Mouse (Mus musculus): ENCODE data around the gene Gm20403. TPM values are rescaled to one million over a fixed set of nuclear protein-coding genes. Genes with fewer than 3 reads are reported as not detected.

Gm20403 gene
- not detected in 2 replicates for polyA plus RNA-seq (2016; fragmentation: Nextera tagmentation; extraction: Ambion mirVana)

DNA sequence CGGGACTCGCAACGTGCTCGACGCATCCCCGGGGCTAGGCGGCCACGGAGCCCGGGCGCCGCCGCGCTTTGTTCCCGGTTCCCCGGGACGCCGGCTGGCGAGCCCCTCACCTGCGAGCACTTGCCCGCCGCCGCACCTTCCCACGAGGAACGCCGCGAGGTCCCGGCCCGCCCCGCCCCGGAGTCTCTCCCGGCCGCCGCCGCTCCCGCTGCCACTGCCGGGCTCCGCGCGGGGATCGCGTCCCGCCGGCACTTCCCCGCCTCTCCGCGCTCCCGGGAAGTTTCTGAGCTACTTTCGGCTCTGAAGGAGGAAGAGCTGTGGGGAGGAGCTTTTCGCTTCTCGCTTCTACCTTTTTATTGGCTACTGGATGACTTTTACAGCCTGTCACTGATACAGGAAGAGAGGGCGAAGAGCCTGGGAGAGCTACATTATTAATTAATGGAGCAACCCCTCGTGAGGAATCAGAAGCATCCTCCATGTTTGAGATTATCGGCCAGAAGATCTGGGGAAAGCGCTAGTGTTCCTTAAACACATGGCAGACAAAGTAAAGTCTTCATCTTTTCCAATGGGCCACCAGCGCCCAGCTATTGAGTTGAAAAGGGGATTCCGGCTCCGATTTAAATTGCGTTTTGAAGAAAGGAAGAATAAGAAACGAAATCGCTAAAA is at the start of gene Gm20403:
Gene Gm20403, minus strand, starts transcription at position 478 of the 666 bp plus-strand sequence.
- Histone ChIP-seq H3K27ac (peak within 1 kb of the TSS; percentile 64), H3K27me3 (replicated peaks) (no peaks in the 10 kb centered on the region), H3K9ac (peak within 1 kb of the TSS; percentile 92), H3K36me3 (no peaks in the 10 kb centered on the region), H3K4me2 (replicated peaks) (peak within 1 kb of the TSS; percentile 93), H3K4me3 (peak within 1 kb of the TSS; percentile 97), H3K9me3 (no peaks in the 10 kb centered on the region), H3K4me1 (peaks cover 8% of the 10 kb centered on the region; the same call in 1 of the 2 replicates)
- ATAC-seq (ENCODE audit: low FRiP score, low read depth) = peak; percentile 69
- WGBS = under 1% methylated on average over 60 of the region's 60 CpGs

DNA sequence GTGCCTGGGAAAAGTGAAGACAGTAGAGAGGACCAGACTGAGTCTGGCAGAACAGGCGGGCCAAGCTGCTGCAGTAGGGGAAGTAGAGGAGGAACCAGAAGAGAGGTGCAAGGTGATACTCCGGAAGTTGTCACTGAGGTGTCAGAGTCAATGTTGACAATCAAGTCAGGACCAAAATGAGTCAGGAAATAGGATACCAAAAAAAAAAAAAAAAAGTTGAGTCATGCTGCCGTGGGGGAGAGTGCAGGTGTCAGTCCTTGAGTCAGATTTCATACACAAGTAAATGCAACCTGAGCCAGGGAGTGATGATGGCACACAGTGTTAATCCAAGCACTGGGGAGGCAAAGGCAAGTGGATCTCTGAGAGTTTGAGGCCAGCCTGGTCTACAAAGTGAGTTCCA is 40.8 kb upstream of the Gm20403 start:
- ATAC-seq (ENCODE audit: low FRiP score, low read depth) = no peak
- H3K9me3 ChIP-seq = no peaks in the 10 kb centered on the region
- no peaks in the 10 kb centered on the region for H3K4me1 ChIP-seq
- no peak overlapping the region for H3K4me3 ChIP-seq
- H3K27ac ChIP-seq = no peak overlapping the region
- H3K27me3 ChIP-seq (replicated peaks) = no peaks in the 10 kb centered on the region
- 72% methylated on average over 3 of the region's 3 CpGs for WGBS
- H3K4me2 ChIP-seq (replicated peaks) = no peak overlapping the region
- no peaks in the 10 kb centered on the region for H3K36me3 ChIP-seq
- no peak overlapping the region for H3K9ac ChIP-seq

DNA sequence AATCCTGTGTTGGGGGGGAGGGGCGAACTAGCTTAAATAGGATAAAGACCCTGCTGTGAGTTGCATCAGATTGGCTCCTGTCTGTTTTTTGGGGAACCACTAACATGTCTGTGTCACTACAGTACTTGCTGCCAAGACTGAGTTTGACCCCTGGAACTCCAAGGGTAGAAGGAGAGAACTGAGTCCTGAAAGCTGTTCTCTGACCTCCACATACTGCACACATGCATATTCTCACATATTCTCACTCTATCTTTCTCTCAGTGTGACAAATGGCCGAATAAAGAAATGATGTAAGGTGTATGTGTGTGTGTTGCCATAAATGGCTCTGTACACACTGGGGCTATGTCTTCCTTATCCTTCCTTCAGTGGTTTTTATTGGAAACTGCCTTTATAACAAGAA is 37.0 kb upstream of the Gm20403 start:
- no peaks in the 10 kb centered on the region for H3K27me3 ChIP-seq (replicated peaks)
- no peak overlapping the region for H3K9ac ChIP-seq
- no peak overlapping the region for H3K27ac ChIP-seq
- H3K4me2 ChIP-seq (replicated peaks) = no peak overlapping the region
- H3K36me3 ChIP-seq = no peaks in the 10 kb centered on the region
- H3K9me3 ChIP-seq = no peaks in the 10 kb centered on the region
- WGBS = 81% methylated on average over 2 of the region's 2 CpGs
- ATAC-seq (ENCODE audit: low FRiP score, low read depth) = no peak
- no peaks in the 10 kb centered on the region for H3K4me1 ChIP-seq
- no peak overlapping the region for H3K4me3 ChIP-seq

DNA sequence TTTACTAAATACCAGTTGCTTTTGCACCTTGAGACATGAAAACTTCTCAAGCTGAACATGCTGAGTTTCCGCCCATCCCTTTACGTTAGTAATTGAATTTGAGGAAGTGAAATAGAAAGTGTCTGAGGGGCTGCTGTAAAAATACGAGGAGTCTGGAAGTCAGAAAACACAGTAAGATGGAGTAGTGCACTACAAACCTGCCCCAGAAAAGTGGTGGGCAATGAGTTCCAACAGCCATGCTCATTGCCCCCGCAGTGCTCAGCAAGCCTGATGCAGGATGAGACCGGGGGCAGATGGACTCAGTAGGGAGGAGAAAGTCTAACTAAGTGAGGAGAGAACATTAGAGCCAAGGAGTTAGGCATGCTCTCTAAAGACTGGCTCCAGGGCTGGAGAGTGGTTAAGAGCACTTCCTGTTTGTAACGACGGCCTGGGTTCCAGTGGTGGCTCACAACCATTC is 33.1 kb upstream of the Gm20403 start:
- Histone ChIP-seq H3K4me2 (replicated peaks) (no peak overlapping the region), H3K36me3 (no peaks in the 10 kb centered on the region), H3K27ac (no peak overlapping the region), H3K27me3 (replicated peaks) (no peaks in the 10 kb centered on the region), H3K4me1 (no peaks in the 10 kb centered on the region), H3K9ac (no peak overlapping the region), H3K9me3 (no peaks in the 10 kb centered on the region), H3K4me3 (no peak overlapping the region)
- no peak for ATAC-seq (ENCODE audit: low FRiP score, low read depth)
- WGBS = 88% methylated on average over 7 of the region's 7 CpGs

DNA sequence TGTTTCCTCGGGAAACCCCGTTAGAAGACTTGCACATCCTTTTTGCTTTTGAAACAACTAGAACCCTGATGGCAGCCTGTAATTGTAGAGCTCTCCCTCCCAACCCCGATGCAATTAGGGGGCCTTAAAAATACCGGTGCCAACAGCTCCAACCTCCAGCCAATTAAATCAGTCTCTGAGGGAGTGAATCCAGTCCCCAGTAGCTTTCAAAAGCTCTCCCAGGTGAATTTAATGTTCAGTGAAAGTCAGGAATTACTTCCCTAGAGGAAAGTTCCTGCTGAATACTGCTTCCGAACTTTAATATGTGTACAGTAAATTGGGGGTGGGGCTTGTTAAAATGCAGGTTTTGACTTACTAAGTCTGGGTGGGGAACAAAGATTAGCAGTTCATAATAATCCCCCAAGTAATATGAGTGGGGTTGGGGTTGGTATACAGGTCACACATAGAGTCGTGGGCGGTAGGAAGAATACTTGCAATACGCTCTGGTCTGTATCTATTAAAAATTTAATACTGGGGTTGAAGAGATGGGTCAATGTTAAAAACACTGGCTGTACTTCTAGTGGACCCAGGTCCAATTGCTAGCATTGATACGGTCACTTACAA is 30.9 kb upstream of the Gm20403 start:
- H3K4me3 ChIP-seq = no peak overlapping the region
- no peak overlapping the region for H3K9ac ChIP-seq
- H3K36me3 ChIP-seq = no peaks in the 10 kb centered on the region
- no peaks in the 10 kb centered on the region for H3K9me3 ChIP-seq
- H3K27me3 ChIP-seq (replicated peaks) = no peaks in the 10 kb centered on the region
- H3K4me2 ChIP-seq (replicated peaks) = no peak overlapping the region
- H3K27ac ChIP-seq = no peak overlapping the region
- 55% methylated on average over 9 of the region's 9 CpGs for WGBS
- ATAC-seq (ENCODE audit: low FRiP score, low read depth) = no peak
- H3K4me1 ChIP-seq = no peaks in the 10 kb centered on the region

DNA sequence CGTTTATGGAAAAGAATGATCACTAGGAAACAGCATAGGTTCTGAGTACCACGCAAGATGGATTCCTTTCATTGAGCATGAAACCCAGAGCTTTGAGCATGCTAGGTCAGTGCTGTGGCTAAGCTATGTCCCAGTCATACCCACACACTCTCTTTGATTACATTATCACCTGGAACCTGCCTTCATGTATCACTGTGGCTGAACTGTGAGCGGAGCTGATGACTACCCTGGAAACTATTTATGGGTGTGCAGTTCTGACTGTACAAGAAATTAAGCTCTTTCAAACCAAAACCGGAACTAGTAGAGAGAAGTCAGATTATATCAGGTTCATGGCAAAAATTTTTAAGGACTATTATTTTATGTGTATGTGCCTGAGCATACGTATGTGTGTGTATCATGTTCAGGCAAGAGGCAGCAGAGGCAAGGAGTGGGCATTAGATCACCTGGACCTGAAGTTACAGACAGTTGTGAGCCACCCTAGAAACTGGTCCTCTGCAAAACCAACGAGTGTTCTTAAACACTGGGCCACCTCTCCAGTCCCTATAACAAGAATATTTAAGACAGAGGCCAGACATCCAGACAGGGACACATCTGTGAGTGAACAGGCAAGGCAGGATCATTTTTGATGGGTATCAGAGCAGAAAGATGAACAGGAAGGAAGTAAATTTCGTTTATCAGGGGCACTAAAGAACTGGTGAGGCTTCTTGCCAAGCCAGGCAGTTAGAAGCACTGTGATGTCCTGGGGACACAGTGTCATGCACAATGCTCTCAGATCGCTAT is 30.2 kb upstream of the Gm20403 start:
- Histone ChIP-seq H3K4me3 (no peak overlapping the region), H3K9me3 (no peaks in the 10 kb centered on the region), H3K4me2 (replicated peaks) (no peak overlapping the region), H3K4me1 (no peaks in the 10 kb centered on the region), H3K9ac (no peak overlapping the region), H3K27me3 (replicated peaks) (no peaks in the 10 kb centered on the region), H3K36me3 (no peaks in the 10 kb centered on the region), H3K27ac (no peak overlapping the region)
- no peak for ATAC-seq (ENCODE audit: low FRiP score, low read depth)
- WGBS = 73% methylated on average over 8 of the region's 8 CpGs

DNA sequence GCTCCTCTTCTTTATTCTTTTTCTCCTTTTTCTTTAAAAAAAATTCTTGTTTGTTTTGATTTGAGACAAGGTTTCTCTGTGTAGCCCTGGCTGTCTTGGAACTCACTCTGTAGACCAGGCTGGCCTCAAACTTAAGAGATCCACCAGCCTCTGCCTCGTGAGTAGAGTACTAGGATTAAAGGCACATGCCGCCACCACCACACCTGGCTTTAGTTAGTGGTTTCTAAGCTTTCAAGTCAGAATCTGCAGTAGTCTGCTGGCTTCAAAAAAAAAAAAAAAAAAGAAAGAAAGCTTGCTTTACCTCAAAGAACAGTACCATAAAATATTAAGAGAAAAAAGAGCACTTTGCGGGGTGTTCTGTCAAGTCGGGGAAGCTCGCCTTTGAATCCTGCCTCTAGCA is 29.1 kb upstream of the Gm20403 start:
- Histone ChIP-seq H3K9me3 (no peaks in the 10 kb centered on the region), H3K27me3 (replicated peaks) (no peaks in the 10 kb centered on the region), H3K4me2 (replicated peaks) (no peak overlapping the region), H3K4me3 (no peak overlapping the region), H3K4me1 (no peaks in the 10 kb centered on the region), H3K27ac (no peak overlapping the region), H3K9ac (no peak overlapping the region), H3K36me3 (no peaks in the 10 kb centered on the region)
- 82% methylated on average over 5 of the region's 5 CpGs for WGBS
- no peak for ATAC-seq (ENCODE audit: low FRiP score, low read depth)

DNA sequence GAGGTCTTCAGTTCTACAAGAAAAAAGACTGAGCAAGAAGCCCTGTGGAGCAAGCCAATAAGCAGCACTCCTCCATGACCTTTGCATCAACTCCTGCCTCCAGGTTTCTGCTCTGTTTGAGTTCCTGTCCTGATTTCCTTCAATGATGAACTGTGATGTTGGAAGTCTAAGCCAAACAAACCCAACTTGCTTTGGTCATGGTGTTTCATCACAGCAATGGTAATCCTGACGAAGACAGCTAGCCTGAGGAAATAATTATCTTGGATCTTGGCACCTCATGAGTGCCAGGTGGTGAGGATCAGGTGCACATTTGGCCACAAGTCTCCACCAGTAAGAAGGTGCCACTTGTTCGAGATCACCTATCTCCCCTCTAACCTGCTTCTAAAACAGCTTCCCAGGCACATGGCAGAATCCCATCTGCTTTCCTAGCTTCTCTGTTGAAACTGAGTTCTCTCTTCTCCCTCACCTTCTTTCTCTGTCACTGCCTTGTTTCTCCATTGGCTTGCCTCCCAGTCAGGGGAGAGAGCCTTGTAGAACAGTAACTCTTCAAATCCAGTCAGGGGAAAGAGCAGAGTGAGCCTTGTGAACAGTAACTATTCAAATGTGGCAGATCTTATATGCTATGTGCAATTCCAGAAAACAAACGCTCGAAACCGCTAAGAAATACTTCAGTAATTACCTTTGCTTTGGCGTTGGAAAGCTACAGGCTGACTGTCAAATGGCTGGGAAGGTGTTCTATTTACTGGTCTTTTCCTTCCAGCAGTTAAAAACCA is 27.5 kb upstream of the Gm20403 start, which contains the start of gene Baz1a:
Gene Baz1a, minus strand, starts transcription at position 723 of the 773 bp plus-strand sequence.
- H3K4me1 ChIP-seq = no peaks in the 10 kb centered on the region
- H3K36me3 ChIP-seq = no peaks in the 10 kb centered on the region
- 87% methylated on average over 6 of the region's 6 CpGs for WGBS
- H3K27me3 ChIP-seq (replicated peaks) = no peaks in the 10 kb centered on the region
- H3K4me3 ChIP-seq = no peak within 1 kb of the TSS
- no peaks in the 10 kb centered on the region for H3K9me3 ChIP-seq
- no peak within 1 kb of the TSS for H3K4me2 ChIP-seq (replicated peaks)
- no peak for ATAC-seq (ENCODE audit: low FRiP score, low read depth)
- H3K9ac ChIP-seq = no peak within 1 kb of the TSS
- no peak within 1 kb of the TSS for H3K27ac ChIP-seq

DNA sequence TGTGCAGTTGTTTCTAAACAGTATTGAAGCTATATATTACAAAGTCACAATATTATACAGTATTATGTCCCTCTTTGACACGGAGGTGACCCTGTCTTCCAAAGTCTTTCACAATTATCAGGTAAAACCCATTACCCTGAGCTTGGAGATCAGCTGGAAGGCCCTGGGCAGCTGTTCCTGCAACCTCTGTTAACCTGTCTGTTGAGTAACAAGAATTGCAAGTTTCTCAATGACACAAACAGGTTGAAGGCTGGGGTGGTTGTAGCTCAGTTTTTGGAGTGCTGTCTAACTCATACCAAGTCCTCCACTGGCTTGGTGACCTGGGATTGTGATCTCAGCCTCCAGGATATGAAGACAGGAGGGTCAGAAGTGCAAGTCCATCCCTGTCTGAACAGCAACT is 26.7 kb upstream of the Gm20403 start:
- Histone ChIP-seq H3K4me3 (no peak overlapping the region), H3K4me2 (replicated peaks) (no peak overlapping the region), H3K4me1 (no peaks in the 10 kb centered on the region), H3K9me3 (no peaks in the 10 kb centered on the region), H3K27ac (no peak overlapping the region), H3K36me3 (no peaks in the 10 kb centered on the region), H3K9ac (no peak overlapping the region), H3K27me3 (replicated peaks) (no peaks in the 10 kb centered on the region)
- WGBS = 87% methylated on average over 1 of the region's 1 CpGs
- no peak for ATAC-seq (ENCODE audit: low FRiP score, low read depth)

DNA sequence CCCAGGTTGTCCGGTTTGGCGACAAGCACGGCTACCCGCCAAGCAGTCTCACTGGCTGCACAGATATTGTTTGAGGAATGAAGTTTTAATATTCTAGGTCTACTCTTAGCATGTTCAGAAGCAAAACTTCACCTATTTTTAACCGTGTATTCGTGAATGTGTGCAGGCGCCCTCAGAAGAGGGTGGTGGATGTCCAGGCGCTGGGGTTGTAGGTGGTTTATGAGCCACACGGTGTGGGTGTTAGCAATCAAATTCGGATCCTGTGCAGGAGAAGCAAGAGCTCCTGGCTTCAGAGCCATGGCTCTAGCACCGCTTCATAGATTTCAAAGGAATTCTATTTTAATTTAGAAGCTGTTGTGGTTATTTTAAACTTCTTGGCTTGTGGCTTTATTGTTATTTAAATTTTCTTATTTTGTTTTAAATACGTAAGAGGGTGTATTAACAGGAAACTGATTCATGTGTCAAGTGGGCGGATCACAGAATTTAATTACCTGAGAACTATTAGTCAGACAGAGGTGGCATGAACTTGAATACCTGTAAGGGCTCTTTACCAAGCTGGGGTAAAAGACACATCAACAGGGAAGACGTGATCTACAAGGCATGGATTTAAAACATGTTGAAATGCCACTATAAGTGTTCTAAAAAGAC is 21.2 kb upstream of the Gm20403 start:
- Histone ChIP-seq H3K36me3 (no peaks in the 10 kb centered on the region), H3K4me2 (replicated peaks) (no peak overlapping the region), H3K9me3 (no peaks in the 10 kb centered on the region), H3K27ac (no peak overlapping the region), H3K4me3 (no peak overlapping the region), H3K27me3 (replicated peaks) (no peaks in the 10 kb centered on the region), H3K4me1 (no peaks in the 10 kb centered on the region), H3K9ac (no peak overlapping the region)
- no peak for ATAC-seq (ENCODE audit: low FRiP score, low read depth)
- WGBS = 90% methylated on average over 14 of the region's 14 CpGs

DNA sequence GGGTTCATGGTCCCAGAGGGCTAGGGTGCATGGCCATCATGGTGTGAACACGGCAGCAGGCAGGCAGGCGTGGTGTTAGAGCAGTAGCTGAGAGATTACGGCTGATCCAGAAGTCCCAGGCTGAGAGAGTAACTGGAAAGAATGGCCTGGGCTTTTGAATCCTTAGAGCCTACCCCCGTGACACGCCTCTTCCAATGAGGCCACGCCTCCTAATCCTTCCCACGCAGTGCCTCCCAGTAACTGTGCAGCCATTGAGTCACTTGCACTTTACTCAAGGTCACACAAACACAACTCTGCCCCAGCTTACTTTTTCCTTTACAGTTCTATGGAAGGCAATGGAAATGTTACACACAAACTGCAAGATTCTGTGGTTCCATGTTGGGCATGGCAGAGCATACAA is 19.7 kb upstream of the Gm20403 start:
- ATAC-seq (ENCODE audit: low FRiP score, low read depth) = no peak
- Histone ChIP-seq H3K4me2 (replicated peaks) (no peak overlapping the region), H3K4me1 (no peaks in the 10 kb centered on the region), H3K36me3 (no peaks in the 10 kb centered on the region), H3K9ac (no peak overlapping the region), H3K4me3 (no peak overlapping the region), H3K27me3 (replicated peaks) (no peaks in the 10 kb centered on the region), H3K27ac (no peak overlapping the region), H3K9me3 (no peaks in the 10 kb centered on the region)
- 93% methylated on average over 7 of the region's 7 CpGs for WGBS
